Mouse (Mus musculus) cortical plate, adult 2 months (tissue): Measurements from ENCODE around the gene Sgpp1. TPM values are rescaled to one million over a fixed set of nuclear protein-coding genes. Genes with fewer than 3 reads are reported as not detected.
"Not testable (repeated sequence)": the region's sequence is repeated elsewhere in the genome, so short reads cannot be mapped to it uniquely, and the experiment has no call there.

Experiments used
- H3K27ac ChIP-seq: fragments of 200-500 bp; 2 replicates; pipeline ENCODE4 v1.5.1; 2012; ENCODE audit warnings: low read length, control low read depth, inconsistent platforms; ENCODE audit not compliant: insufficient read depth
- H3K4me1 ChIP-seq: fragments of 200-500 bp; 2 replicates; pipeline ENCODE4 v1.6.1; 2011; ENCODE audit warnings: low read length; ENCODE audit not compliant: control insufficient read depth, insufficient read depth
- H3K4me3 ChIP-seq: fragments of 200-500 bp; 2 replicates; pipeline ENCODE4 v1.5.1; 2011; ENCODE audit warnings: mild to moderate bottlenecking, low read length, control low read depth; ENCODE audit not compliant: insufficient read depth
- CTCF ChIP-seq: fragments of 200-500 bp; IDR thresholded peaks from 2 replicates; pipeline ENCODE4 v1.5.1; 2011; ENCODE audit warnings: mild to moderate bottlenecking, control low read depth, low read length; ENCODE audit not compliant: insufficient read depth; ENCODE audit errors: extremely low read depth
- POLR2A ChIP-seq: fragments of 200-500 bp; IDR thresholded peaks from 2 replicates; pipeline ENCODE4 v1.6.1; 2011; ENCODE audit warnings: mild to moderate bottlenecking, low read length, control low read depth; ENCODE audit not compliant: insufficient read depth; ENCODE audit errors: extremely low read depth
- polyA plus RNA-seq: library from polyadenylated mRNA; depleted of rRNA; stranded (reverse); fragments of >200 nt; gene quantifications from 2 replicates; pipeline ENCODE4 v1.2.3, GENCODE M21; 2012

The Sgpp1 gene
- polyA plus RNA-seq, 1 experiment, result 28.1 TPM

DNA sequence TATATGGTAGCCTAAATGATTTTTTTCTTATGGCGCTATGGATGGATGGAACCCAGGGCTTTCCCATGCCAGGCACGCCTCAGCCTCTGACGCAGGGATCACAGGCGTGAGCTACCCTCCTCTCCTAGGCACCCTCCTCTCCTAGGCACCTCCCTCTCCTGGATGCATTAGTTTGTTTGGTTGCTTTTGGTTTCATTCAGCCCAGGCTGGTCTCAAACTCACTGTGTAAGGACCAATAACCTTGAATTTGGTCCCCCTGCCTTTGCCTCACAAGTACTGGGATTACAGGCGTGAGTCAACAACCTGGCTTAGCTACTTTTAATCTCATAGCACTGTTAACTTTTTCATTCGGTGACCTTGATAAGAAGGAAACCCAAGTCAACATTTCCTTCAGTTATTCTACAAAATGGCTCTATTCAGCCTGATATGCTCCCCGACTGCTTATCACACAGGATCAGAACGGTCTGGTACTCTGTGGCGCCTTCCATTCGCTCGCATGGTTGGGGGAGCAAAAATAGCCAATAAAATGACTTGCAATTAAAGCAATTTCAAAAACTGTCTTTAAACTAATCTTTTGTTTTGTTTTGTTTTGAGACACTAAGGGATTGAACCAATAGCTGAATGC lies 11.6 kb downstream of the Sgpp1 start:
- Histone ChIP-seq H3K4me1 (no peaks in the 10 kb centered on the region; the same call in 1 of the 2 replicates), H3K27ac (no peak overlapping the region), H3K4me3 (no peak overlapping the region)
- TF ChIP-seq CTCF, result no peak
- no peak for TF ChIP-seq POLR2A

- Histone ChIP-seq H3K4me1 (no peaks in the 10 kb centered on the region), H3K4me3 (no peak overlapping the region), H3K27ac (no peak overlapping the region)
- TF ChIP-seq POLR2A (no peak), CTCF (no peak)
Measured at GRCm38 (mm10) chr12:75721941-75722340, 13.6 kb downstream of the Sgpp1 start.

DNA sequence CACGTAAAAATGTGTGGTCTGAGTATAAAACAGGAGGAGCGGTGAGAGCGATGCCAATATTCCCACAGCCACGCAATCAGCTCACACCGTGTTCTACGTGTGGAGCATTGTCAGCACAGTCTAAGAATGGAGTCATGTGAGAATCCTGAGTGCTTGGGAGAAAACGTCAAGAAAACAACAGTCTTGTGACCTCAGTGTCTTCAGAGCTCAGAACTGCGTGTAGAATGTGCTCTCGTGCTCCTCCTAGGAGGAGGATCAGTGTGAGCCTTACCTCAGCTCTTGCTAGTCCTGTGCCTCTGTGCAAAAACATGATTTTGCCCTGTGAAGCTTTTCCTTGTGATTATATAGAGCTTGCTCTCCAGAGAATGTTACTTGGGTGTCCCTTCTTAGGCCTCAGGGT lies 14.5 kb downstream of the Sgpp1 start:
- TF ChIP-seq POLR2A, result no peak
- no peak for TF ChIP-seq CTCF
- no peak overlapping the region for H3K27ac ChIP-seq
- no peak overlapping the region for H3K4me3 ChIP-seq
- H3K4me1 ChIP-seq, result no peaks in the 10 kb centered on the region

DNA sequence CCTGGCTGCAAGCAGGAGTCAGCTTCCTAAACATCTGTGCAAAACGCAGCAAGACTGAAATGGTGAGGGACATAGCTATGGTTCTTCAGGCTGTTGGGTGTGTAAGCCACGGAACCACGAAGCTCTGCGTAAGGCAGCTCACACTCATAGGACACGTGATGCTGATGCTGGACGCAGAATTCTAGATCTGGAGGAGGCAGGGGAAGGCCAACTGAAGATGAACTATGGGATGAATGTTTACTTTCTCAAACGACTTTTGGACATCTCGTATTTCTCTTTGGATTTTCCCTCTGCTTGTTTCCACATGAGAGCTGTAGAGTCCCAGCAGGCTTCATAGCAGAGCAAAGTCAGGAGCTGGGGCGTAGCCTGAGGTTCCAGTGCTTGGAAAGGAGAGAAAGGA lies 21.9 kb downstream of the Sgpp1 start:
- Histone ChIP-seq H3K27ac (no peak overlapping the region), H3K4me3 (no peak overlapping the region), H3K4me1 (no peaks in the 10 kb centered on the region)
- TF ChIP-seq POLR2A, result no peak
- TF ChIP-seq CTCF, result no peak

DNA sequence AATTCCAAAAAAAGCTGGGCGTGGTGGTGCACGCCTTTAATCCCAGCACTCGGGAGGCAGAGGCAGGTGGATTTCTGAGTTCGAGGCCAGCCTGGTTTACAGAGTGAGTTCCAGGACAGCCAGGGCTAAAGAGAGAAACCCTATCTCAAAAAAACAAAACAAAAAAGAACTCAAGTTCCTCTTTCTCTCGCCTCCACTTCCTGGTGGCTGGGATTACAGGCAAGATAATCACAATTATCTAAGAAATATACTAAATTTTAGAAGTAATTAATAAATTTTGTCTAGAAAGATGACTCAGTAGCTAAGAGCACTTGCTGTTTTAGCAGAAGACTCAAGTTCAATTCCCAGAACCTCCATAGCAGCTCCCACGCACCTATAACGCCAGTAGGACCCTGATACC lies 22.6 kb downstream of the Sgpp1 start:
- H3K27ac ChIP-seq, H3K4me3 ChIP-seq, H3K4me1 ChIP-seq: not testable (repeated sequence)

DNA sequence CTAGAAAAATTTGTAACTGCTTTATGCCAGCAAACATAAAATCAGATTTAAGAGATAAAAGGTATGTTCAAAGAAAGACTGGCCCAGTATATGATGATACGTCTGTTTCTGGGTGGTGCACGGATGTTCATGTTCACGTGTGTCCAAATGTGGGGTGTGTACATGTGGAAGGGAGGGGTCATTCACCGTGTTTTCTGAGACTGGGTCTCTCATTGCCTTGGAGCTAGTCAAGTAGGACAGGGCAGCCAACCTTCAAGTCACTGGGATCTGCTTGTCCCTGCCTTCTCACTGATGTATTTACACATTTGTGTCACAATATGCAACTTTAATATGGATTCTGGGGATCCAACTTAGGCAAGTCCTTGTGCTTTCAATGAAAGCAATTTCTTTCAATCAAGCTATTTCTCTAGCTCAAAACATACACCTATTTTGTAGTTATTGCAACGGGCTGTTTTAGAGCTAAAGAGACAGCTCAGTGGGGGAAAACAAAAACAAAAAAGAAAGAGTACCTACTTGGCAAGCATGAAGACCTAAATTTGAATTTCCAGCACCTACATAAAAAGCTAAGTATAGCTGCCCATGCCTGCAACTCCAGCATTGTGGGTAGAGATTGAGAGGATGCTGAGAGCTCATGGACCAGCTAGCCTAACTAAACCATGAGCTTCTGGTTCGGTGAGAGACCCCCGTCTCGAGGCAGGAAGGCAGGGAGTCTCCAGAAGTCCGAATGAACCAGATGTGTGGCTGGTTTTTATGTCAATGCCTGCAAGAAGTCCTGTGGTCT lies 24.7 kb downstream of the Sgpp1 start:
- Histone ChIP-seq H3K27ac (no peak overlapping the region), H3K4me1 (no peaks in the 10 kb centered on the region), H3K4me3 (no peak overlapping the region)
- TF ChIP-seq CTCF (no peak), POLR2A (no peak)

DNA sequence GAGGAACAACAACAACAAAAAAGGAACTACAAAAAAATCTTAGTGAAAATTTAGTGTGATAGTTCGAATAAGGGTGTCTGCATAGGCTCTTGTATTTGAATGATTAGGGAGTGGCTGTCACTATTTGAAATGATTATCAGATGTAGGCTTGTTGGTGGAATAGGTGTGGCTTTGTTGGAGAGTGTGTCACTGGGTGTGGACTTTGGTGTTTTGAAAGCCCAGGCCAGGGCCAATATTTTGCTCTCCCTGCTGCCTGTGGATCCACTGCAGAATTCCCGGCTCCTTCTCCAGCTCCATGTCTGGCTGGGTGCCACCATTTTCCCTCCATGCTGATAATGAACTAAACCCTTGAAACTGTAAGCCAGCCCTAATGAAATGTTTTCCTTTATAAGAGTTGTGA lies 26.0 kb downstream of the Sgpp1 start:
- no peak overlapping the region for H3K4me3 ChIP-seq

GRCm38 (mm10) chr12:75706670-75707069 lies 28.9 kb downstream of the Sgpp1 start:
- no peaks in the 10 kb centered on the region for H3K4me1 ChIP-seq
- TF ChIP-seq CTCF, result no peak
- no peak for TF ChIP-seq POLR2A

More for the DNA sequence above, 26.0 kb downstream of the Sgpp1 start:
- Histone ChIP-seq H3K4me1 (no peaks in the 10 kb centered on the region), H3K27ac (no peak overlapping the region)
- TF ChIP-seq POLR2A, result no peak
- no peak for TF ChIP-seq CTCF

DNA sequence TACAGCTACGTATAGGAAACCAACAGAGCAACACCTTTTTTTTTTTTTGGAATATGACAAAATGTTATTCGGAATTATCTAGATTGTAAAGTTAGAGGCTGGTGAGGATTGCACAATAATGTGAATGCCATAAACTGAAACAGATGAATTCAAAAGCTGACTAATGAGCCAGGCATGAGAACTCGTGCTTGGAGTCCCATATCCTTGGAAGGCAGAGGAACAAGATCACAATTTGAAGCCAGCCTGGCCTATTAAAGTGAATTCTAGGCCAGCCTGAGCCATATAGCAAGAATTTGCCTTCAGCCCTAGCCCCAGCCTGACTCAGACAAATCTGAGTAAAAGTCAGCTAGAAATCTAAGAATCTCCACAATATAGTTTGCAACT lies 32.8 kb downstream of the Sgpp1 start:
- Histone ChIP-seq H3K4me3 (no peak overlapping the region), H3K4me1 (no peaks in the 10 kb centered on the region), H3K27ac (no peak overlapping the region; the same call in 1 of the 2 replicates)
- no peak for TF ChIP-seq CTCF
- no peak for TF ChIP-seq POLR2A

More at GRCm38 (mm10) chr12:75706670-75707069, 28.9 kb downstream of the Sgpp1 start:
- no peak overlapping the region for H3K4me3 ChIP-seq
- H3K27ac ChIP-seq, result no peak overlapping the region

DNA sequence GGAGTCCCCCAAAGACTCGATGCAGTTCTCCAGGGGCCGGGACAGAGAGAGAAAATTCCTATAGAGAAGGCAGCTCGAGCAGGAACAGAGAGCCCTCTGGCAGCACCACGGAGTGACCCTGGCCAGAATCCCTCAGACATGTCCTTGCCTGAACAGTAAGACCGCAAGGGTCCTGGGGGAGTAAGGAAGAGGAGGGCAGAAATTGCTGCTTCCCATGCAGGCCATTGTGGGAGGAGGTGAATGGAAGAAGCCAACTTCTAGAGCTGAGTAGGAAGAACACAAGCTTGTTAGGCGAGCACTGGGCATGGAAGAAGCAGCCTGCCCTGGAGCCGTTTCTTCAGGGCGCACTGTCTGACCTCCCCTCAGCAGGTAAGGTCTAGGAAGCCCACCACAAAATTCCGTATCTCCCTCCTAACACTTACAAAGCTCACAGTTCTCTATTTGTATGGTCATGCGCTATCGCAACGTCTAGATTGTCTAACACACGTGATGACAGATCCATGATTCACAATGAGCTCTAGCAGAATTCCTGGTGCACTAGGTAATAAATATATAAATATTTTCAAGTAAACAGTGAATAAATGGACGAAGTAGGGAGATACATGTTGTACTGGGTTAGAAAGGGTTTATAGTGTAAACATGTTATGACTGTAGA lies 33.3 kb downstream of the Sgpp1 start:
- no peak for TF ChIP-seq CTCF
- no peak for TF ChIP-seq POLR2A
- H3K4me3 ChIP-seq, result no peak overlapping the region

More for the DNA sequence above, 33.3 kb downstream of the Sgpp1 start:
- Histone ChIP-seq H3K4me1 (no peaks in the 10 kb centered on the region), H3K27ac (no peak overlapping the region)
